Mouse (Mus musculus) kidney, embryonic 14.5 days (tissue): ENCODE data around the gene Paqr4. TPM values are rescaled to one million over a fixed set of nuclear protein-coding genes. Genes with fewer than 3 reads are reported as not detected.

Experiments used
- ATAC-seq: fragments of 200-750 bp; cut with Nextera tagmentation; 2 replicates; pipeline ENCODE4 v1.8.0; 2017; ENCODE audit warnings: moderate number of reproducible peaks, mild to moderate bottlenecking, moderate TSS enrichment, moderate library complexity; ENCODE audit not compliant: low FRiP score, low TSS enrichment
- H3K27ac ChIP-seq: fragments of 300-500 bp; sonication (generic); 2 replicates; pipeline ENCODE4 v1.5.1; 2014; ENCODE audit warnings: low read depth, mild to moderate bottlenecking, low read length, moderate library complexity, mixed read lengths
- H3K27me3 ChIP-seq: fragments of 300-500 bp; sonication (generic); 2 replicates; pipeline ENCODE4 v1.6.1; 2014; ENCODE audit warnings: mild to moderate bottlenecking, low read length; ENCODE audit not compliant: control insufficient read depth, insufficient read depth
- H3K36me3 ChIP-seq: fragments of 300-500 bp; sonication (generic); 2 replicates; pipeline ENCODE4 v1.6.1; 2014; ENCODE audit warnings: low read length, mixed read lengths; ENCODE audit not compliant: control insufficient read depth, insufficient read depth
- H3K4me1 ChIP-seq: fragments of 300-500 bp; sonication (generic); 2 replicates; pipeline ENCODE4 v1.6.1; 2014; ENCODE audit warnings: low read length, mixed read lengths; ENCODE audit not compliant: control insufficient read depth, insufficient read depth
- H3K4me2 ChIP-seq: fragments of 300-500 bp; sonication (generic); replicated peaks from 2 replicates; pipeline ENCODE4 v1.6.1; 2014; ENCODE audit warnings: low read depth, mild to moderate bottlenecking, low read length
- H3K4me3 ChIP-seq: fragments of 300-500 bp; sonication (generic); 2 replicates; pipeline ENCODE4 v1.5.1; 2014; ENCODE audit warnings: mild to moderate bottlenecking, low read length
- H3K9ac ChIP-seq: fragments of 300-500 bp; sonication (generic); 2 replicates; pipeline ENCODE4 v1.6.1; 2014; ENCODE audit warnings: low read depth, mild to moderate bottlenecking, low read length, moderate library complexity
- H3K9me3 ChIP-seq: fragments of 300-500 bp; sonication (generic); 2 replicates; pipeline ENCODE4 v1.6.1; 2016; ENCODE audit warnings: low read length; ENCODE audit not compliant: control insufficient read depth
- WGBS: fragments of 180-500 bp; shearing (Covaris S2); extraction: QIAGEN DNeasy Blood & Tissue Kit; methylation state at CpG from one replicate; pipeline ENCODE4 v1.1.7; 2014; 5-methylcytosine and 5-hydroxymethylcytosine counted together
- polyA plus RNA-seq: library from polyadenylated mRNA; unstranded; fragments of >200 nt; fragmentation: Nextera tagmentation; extraction: Ambion mirVana; gene quantifications from 2 replicates; pipeline ENCODE4 v1.2.1, GENCODE M21; 2014

Gene Paqr4
- polyA plus RNA-seq = 14.7 and 17.6 TPM in 2 replicates

DNA sequence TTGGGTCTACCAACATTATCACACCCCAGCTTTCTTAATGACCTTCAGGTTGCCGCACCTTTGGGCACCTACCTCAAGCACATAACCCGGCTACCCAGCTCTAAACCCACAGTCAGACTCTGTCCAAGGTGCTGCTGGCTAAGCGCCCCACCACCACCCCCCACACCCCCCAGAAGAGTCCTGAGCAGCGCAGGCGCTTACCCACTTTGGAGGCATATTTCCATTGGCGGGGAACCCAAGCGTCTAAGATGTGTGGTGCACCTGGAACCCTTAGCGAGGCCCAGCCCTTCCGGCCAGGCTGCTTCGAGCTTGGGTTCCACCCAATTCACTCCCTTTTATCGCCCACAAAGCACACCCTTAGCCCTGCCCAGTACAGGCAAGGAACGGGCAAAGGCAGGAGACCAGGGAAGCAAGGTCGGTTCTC, at the start of gene Paqr4:
Gene Paqr4, minus strand, starts transcription at position 270 of the 424 bp plus-strand sequence.
- 5% methylated on average over 13 of the region's 13 CpGs for WGBS
- peaks cover 31% of the 10 kb centered on the region for H3K4me1 ChIP-seq
- peaks cover 49% of the 10 kb centered on the region for H3K27me3 ChIP-seq
- 0 out of 2 replicates have a peak within 1 kb of the TSS, but pooled peaks have one; percentile 8 for H3K27ac ChIP-seq
- H3K4me2 ChIP-seq = peak within 1 kb of the TSS; percentile 96
- H3K9ac ChIP-seq = peak within 1 kb of the TSS; percentile 63
- H3K4me3 ChIP-seq = peak within 1 kb of the TSS; percentile 68
- peaks cover 8% of the 10 kb centered on the region; the same call in 1 of the 2 replicates for H3K36me3 ChIP-seq
- H3K9me3 ChIP-seq = no peaks in the 10 kb centered on the region
- peak; percentile 3 for ATAC-seq

DNA sequence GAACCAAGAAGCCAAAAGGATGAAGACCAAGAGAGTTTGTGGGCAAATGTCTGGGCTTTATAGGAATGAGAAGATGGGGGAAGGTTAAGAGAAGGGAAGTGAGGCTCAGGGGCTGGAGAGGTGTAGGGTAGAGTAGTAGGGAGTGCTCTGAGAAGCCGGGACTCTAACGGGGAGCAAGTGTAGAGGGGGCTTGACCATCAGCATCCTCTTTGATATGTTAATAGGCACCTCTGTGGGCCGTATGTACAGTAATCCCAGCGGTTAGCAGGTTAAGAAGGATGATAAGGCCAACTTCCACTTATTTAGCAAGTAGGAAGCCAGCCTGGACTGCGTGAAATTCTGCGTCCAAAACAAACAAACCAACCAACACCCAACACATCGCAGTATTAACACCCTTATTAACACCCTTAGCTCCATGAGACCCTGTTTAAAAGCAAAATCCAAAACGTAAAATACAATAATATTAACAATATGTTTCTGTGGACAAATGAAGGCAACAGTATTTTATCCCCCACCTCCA, 49.1 kb upstream of the Paqr4 start:
- H3K4me3 ChIP-seq = peak overlapping the region; percentile 37
- H3K9ac ChIP-seq = peak overlapping the region; percentile 83
- H3K36me3 ChIP-seq = no peaks in the 10 kb centered on the region
- no peak for ATAC-seq
- 16% methylated on average over 8 of the region's 8 CpGs for WGBS
- no peaks in the 10 kb centered on the region for H3K27me3 ChIP-seq
- no peaks in the 10 kb centered on the region for H3K9me3 ChIP-seq
- H3K4me2 ChIP-seq = peak overlapping the region; percentile 51
- peaks cover 12% of the 10 kb centered on the region; the same call in 1 of the 2 replicates for H3K4me1 ChIP-seq
- peak overlapping the region; percentile 67 for H3K27ac ChIP-seq

DNA sequence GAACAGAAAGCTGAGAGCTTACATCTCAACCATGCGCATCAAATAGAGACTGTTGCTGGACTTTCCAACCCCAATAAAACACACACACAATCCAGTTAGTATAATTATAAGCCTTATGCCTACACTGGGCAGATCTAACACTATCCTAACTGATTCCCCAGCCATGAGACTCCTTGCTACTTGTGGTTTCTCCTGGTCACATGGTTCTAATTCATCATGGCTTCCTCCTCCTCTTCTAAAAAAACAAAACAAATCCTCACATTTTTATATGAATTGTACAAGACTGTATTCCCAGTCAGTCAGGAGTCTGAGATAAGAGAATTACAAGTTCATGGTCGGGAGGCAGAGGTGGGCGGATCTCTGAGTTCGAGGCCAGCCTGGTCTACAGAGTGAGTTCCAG, 48.3 kb upstream of the Paqr4 start:
- Histone ChIP-seq H3K27me3 (no peaks in the 10 kb centered on the region), H3K4me2 (no peak overlapping the region), H3K27ac (no peak overlapping the region), H3K9ac (no peak overlapping the region), H3K4me1 (peaks cover 12% of the 10 kb centered on the region; the same call in 1 of the 2 replicates), H3K36me3 (no peaks in the 10 kb centered on the region), H3K9me3 (no peaks in the 10 kb centered on the region), H3K4me3 (no peak overlapping the region)
- no peak for ATAC-seq
- 88% methylated on average over 4 of the region's 4 CpGs for WGBS

DNA sequence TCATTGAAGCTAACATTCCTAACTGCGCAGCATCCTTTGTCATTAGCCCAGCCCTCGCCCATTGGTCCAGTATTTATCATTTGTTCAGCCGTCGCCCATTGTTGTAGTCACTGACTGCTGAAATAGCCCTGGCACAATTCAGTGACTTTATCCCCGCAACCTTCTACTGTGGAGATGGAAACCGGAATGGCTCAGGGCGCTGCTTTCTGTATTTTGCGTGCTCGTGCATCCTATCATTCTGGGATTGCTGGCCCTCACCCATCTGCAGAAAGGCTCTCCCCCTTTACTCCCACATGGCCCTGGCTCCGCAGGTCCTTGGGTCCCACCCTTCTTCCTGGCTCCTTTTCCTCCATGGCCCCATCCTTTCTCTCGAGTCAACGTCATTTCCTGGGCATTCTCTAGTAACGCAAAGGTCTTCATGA, 45.9 kb upstream of the Paqr4 start:
- H3K27ac ChIP-seq = no peak overlapping the region
- no peaks in the 10 kb centered on the region for H3K36me3 ChIP-seq
- peak overlapping the region; percentile 61 for H3K4me3 ChIP-seq
- peaks cover 12% of the 10 kb centered on the region; the same call in 1 of the 2 replicates for H3K4me1 ChIP-seq
- 9% methylated on average over 13 of the region's 13 CpGs for WGBS
- no peaks in the 10 kb centered on the region for H3K9me3 ChIP-seq
- no peak; the same call in 1 of the 2 replicates for ATAC-seq
- no peaks in the 10 kb centered on the region for H3K27me3 ChIP-seq
- peak overlapping the region; percentile 94 for H3K4me2 ChIP-seq
- H3K9ac ChIP-seq = 0 out of 2 replicates have a peak overlapping the region, but pooled peaks have one; percentile 31

DNA sequence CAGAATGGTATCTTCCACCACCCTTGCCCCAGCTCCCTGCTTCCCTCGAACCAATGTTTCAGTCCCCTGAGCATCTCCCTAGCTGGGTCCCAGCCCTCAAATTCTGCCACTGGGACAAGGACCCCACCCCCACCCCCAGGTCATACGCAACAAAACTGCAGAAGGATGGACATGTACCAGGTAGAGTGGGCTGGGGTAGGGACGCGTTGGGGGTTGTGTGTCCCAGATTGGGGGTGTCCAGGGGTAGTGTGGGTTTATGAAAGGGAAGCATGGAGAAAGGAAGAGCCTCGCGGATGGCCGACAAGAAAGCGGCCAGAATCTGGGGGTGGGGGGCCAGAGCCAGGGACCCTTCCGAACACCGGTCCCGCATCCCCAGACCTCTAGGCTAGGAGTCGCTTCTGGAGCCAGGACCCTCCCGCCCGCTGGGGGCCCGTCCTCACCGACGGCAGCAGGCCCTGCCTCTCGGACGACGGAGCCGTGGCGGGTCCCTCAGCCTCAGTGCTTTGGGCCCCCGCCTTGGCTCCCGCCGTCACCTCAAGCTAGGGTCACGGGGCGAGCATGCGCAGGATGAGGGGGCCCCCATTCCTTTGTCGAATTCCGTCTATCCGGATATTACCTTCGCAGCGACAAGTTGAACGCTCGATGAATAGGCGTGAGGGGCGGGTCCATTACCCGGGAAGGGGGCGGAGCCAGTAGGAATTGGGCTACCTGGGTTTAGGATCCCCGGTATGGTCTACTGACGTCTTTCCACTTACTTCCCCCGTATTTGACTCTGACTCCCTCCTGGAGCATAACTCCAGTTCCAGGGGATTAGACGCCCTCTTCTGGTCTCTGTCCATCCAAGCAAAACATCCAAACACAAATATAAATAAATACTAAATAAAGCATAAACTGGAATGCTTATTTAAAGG, 45.1 kb upstream of the Paqr4 start, which contains the start of gene Flywch2:
Gene Flywch2, minus strand, starts transcription at position 521 of the 911 bp plus-strand sequence.
- Histone ChIP-seq H3K36me3 (no peaks in the 10 kb centered on the region), H3K9ac (peak within 1 kb of the TSS; percentile 72), H3K4me1 (peaks cover 9% of the 10 kb centered on the region; the same call in 1 of the 2 replicates), H3K9me3 (no peaks in the 10 kb centered on the region), H3K4me2 (peak within 1 kb of the TSS; percentile 94), H3K4me3 (peak within 1 kb of the TSS; percentile 61), H3K27me3 (no peaks in the 10 kb centered on the region), H3K27ac (no peak within 1 kb of the TSS)
- 3% methylated on average over 38 of the region's 43 CpGs for WGBS
- peak; percentile 82 for ATAC-seq

DNA sequence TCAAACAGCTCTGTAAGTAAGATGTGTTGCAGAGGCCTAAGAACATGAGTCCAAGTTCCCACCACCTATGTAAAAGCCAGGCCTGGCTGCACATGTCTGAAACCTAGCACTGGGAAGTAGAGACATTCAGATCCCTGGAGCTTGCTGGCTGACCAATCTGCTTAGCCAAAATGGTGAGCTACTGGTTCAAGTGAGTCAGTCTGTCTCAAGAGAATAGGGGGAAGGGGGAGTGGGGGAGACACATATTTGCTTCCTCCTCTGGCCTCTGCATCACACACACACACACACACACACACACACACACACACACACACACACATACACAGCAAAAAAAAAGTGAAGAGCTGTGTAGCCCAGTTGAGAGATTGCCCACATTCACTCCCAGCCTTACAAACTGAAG, 42.7 kb upstream of the Paqr4 start:
- Histone ChIP-seq H3K4me3 (no peak overlapping the region), H3K36me3 (no peaks in the 10 kb centered on the region), H3K4me2 (no peak overlapping the region), H3K9ac (no peak overlapping the region), H3K27me3 (no peaks in the 10 kb centered on the region), H3K9me3 (no peaks in the 10 kb centered on the region), H3K4me1 (0 out of 2 replicates have a peak, but pooled peaks cover 3% of the 10 kb centered on the region), H3K27ac (no peak overlapping the region)
- ATAC-seq = no peak

DNA sequence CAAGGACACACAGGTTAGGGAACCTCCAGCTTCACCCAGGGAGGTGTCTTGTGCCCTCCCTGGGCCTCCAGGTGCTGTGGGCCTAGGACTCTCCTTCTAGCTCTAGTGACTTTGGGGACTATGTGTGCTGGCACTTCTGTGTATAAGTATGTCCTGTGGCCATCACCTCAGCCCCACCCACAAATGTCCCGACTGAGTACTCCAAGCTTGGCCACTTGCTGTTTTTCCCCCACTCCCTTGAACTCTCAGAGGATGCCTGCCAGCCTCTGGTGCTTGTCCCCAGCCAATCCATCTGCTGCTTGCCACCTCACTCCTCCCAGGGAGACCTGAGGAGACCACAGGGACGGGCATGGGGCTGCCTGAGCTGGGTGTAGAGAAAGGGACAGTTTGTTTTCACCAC, 37.8 kb upstream of the Paqr4 start:
- H3K4me2 ChIP-seq = no peak overlapping the region
- no peak overlapping the region for H3K27ac ChIP-seq
- no peaks in the 10 kb centered on the region for H3K36me3 ChIP-seq
- WGBS = 62% methylated on average over 2 of the region's 2 CpGs
- H3K9me3 ChIP-seq = no peaks in the 10 kb centered on the region
- no peak overlapping the region for H3K4me3 ChIP-seq
- no peak overlapping the region for H3K9ac ChIP-seq
- ATAC-seq = no peak
- no peaks in the 10 kb centered on the region for H3K4me1 ChIP-seq
- H3K27me3 ChIP-seq = no peaks in the 10 kb centered on the region

DNA sequence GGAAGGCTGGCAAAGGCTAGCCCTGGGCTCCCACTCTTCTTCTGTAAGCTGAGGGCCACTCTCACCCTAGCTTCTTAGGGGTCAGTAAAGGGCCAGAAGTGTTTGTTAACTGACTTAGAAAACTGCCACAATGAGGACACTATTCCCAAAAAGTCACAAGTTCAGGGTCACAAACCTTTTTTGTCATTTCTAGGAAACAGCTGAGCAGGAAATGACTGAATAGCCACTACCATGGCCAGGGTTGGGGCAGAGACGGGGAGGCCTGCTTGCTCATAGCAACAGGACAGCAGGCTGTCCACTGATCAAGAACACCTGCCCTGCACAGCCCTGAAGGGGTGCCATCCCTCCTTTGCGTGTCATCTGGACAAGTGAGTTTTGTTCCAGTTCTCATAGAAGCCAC, 36.5 kb upstream of the Paqr4 start:
- H3K27me3 ChIP-seq = no peaks in the 10 kb centered on the region
- H3K4me1 ChIP-seq = no peaks in the 10 kb centered on the region
- no peak overlapping the region for H3K27ac ChIP-seq
- H3K9me3 ChIP-seq = no peaks in the 10 kb centered on the region
- H3K4me2 ChIP-seq = no peak overlapping the region
- H3K36me3 ChIP-seq = no peaks in the 10 kb centered on the region
- H3K9ac ChIP-seq = no peak overlapping the region
- no peak for ATAC-seq
- 76% methylated on average over 2 of the region's 2 CpGs for WGBS
- H3K4me3 ChIP-seq = no peak overlapping the region

DNA sequence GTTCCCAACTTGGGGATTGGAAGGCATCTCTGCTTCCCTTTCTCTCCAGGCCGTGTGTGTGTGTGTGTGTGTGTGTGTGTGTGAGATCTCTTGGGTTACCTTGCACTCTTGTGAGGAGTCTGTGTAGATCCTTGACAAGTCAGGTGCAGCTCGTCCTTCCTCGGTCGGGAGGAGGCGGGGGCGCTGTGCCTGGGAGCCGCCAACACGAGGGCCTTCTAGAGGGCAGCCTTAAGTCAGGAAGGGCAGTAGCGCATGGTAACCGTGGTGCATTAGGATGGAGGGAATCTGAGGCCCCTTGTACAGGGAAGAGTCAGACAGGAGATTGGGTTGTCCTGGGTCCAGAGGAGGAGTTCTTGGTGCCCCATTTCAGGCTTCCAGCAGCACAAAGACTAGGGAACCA, 35.5 kb upstream of the Paqr4 start:
- H3K4me1 ChIP-seq = no peaks in the 10 kb centered on the region
- no peak overlapping the region for H3K9ac ChIP-seq
- H3K36me3 ChIP-seq = no peaks in the 10 kb centered on the region
- no peak overlapping the region for H3K27ac ChIP-seq
- 72% methylated on average over 10 of the region's 10 CpGs for WGBS
- H3K27me3 ChIP-seq = no peaks in the 10 kb centered on the region
- H3K4me3 ChIP-seq = no peak overlapping the region
- no peak for ATAC-seq
- no peaks in the 10 kb centered on the region for H3K9me3 ChIP-seq
- H3K4me2 ChIP-seq = no peak overlapping the region
